Mouse (Mus musculus) urinary bladder, postnatal 14 days (tissue): ENCODE measurements around the gene Ppp1r12a.
"Not testable (repeated sequence)": the region's sequence is repeated elsewhere in the genome, so short reads cannot be mapped to it uniquely, and the experiment has no call there.

Experiments
- DNase-seq: peaks from one replicate; pipeline ENCODE4 v3.0.0; 2021; ENCODE audit warnings: low spot score

Gene Ppp1r12a

GRCm38 (mm10) chr10:108198945-108199344 is 37.0 kb downstream of the Ppp1r12a start:
- no peak for DNase-seq

GRCm38 (mm10) chr10:108202126-108202525 is 40.1 kb downstream of the Ppp1r12a start:
- DNase-seq = no peak

GRCm38 (mm10) chr10:108203440-108203839 is 41.4 kb downstream of the Ppp1r12a start:
- DNase-seq = no peak

GRCm38 (mm10) chr10:108209396-108209795 is 47.4 kb downstream of the Ppp1r12a start:
- DNase-seq = no peak

GRCm38 (mm10) chr10:108224413-108224812 is 62.4 kb downstream of the Ppp1r12a start:
- DNase-seq = no peak

GRCm38 (mm10) chr10:108237049-108237448 is 75.1 kb downstream of the Ppp1r12a start:
- DNase-seq = no peak

GRCm38 (mm10) chr10:108239061-108239460 is 77.1 kb downstream of the Ppp1r12a start:
- no peak for DNase-seq

GRCm38 (mm10) chr10:108250710-108251109 is 88.7 kb downstream of the Ppp1r12a start:
- no peak for DNase-seq

GRCm38 (mm10) chr10:108251181-108251580 is 89.2 kb downstream of the Ppp1r12a start:
- DNase-seq = no peak

GRCm38 (mm10) chr10:108255812-108256376 is 93.9 kb downstream of the Ppp1r12a start:
- DNase-seq = no peak

GRCm38 (mm10) chr10:108260931-108261330 is 98.9 kb downstream of the Ppp1r12a start:
- no peak for DNase-seq

GRCm38 (mm10) chr10:108264641-108265040 is 102.6 kb downstream of the Ppp1r12a start:
- DNase-seq = no peak

- DNase-seq = no peak
These were observed 109.2 kb downstream of the Ppp1r12a start for GRCm38 (mm10) chr10:108271201-108271600.

GRCm38 (mm10) chr10:108276678-108277077 is 114.7 kb downstream of the Ppp1r12a start:
- no peak for DNase-seq

- DNase-seq = no peak
These were observed 115.2 kb downstream of the Ppp1r12a start for GRCm38 (mm10) chr10:108277198-108277597.

GRCm38 (mm10) chr10:108281099-108281498 is 119.1 kb downstream of the Ppp1r12a start:
- not testable (repeated sequence) for DNase-seq

GRCm38 (mm10) chr10:108282351-108282750 is 120.4 kb downstream of the Ppp1r12a start:
- DNase-seq = no peak

- no peak for DNase-seq
These were observed 121.4 kb downstream of the Ppp1r12a start for GRCm38 (mm10) chr10:108283418-108283817.

GRCm38 (mm10) chr10:108283837-108284236 is 121.8 kb downstream of the Ppp1r12a start:
- DNase-seq = no peak

- DNase-seq = no peak
These were observed 122.5 kb downstream of the Ppp1r12a start for GRCm38 (mm10) chr10:108284445-108284844.

- DNase-seq = no peak
These were observed 123.0 kb downstream of the Ppp1r12a start for GRCm38 (mm10) chr10:108284977-108285376.

GRCm38 (mm10) chr10:108286658-108287437 is 124.9 kb downstream of the Ppp1r12a start:
- DNase-seq = no peak

GRCm38 (mm10) chr10:108287438-108287801 is 125.4 kb downstream of the Ppp1r12a start:
- DNase-seq = no peak

- no peak for DNase-seq
These were observed 128.1 kb downstream of the Ppp1r12a start for GRCm38 (mm10) chr10:108290046-108290445.
